Mouse (Mus musculus) MEL (cell line): Measurements from ENCODE around the gene Rsu1. TPM values are rescaled to one million over a fixed set of nuclear protein-coding genes. Genes with fewer than 3 reads are reported as not detected.

Experiments
- DNase-seq: peaks from one replicate; pipeline ENCODE4 v3.0.0; 2011; ENCODE audit warnings: low read depth, low spot score
- H3K27ac ChIP-seq: 2 replicates; pipeline ENCODE4 v1.5.1; 2012; ENCODE audit warnings: low read depth, mild to moderate bottlenecking, control low read depth, low read length, moderate library complexity; ENCODE audit not compliant: control insufficient read depth
- H3K27me3 ChIP-seq, 2 experiments: fragments of 150-350 bp in 1 of 2; sonication (generic) in 1 of 2; 2 replicates each; pipeline ENCODE4 v1.6.1; 2012; ENCODE audit warnings: low read length in 2 of 2, mild to moderate bottlenecking in 2 of 2, improper control_type of control experiment in 1 of 2, moderate library complexity in 1 of 2; ENCODE audit not compliant: insufficient read depth in 2 of 2, control insufficient read depth in 1 of 2
- H3K36me3 ChIP-seq, 2 experiments: 2 replicates each; pipeline ENCODE4 v1.6.1; 2012 to 2014; ENCODE audit warnings: low read length in 2 of 2, improper control_type of control experiment in 1 of 2, inconsistent platforms in 1 of 2, mild to moderate bottlenecking in 1 of 2; ENCODE audit not compliant: insufficient read depth in 2 of 2, control insufficient read depth in 1 of 2
- H3K4me1 ChIP-seq, 2 experiments: fragments of 150-350 bp in 1 of 2; sonication (generic) in 1 of 2; 2 replicates each; pipeline ENCODE4 v1.6.1; 2012; ENCODE audit warnings: low read length in 2 of 2, improper control_type of control experiment in 1 of 2, mild to moderate bottlenecking in 1 of 2; ENCODE audit not compliant: insufficient read depth in 2 of 2, control insufficient read depth in 1 of 2
- H3K4me3 ChIP-seq, 2 experiments: fragments of 150-350 bp in 1 of 2; sonication (generic) in 1 of 2; 2 replicates each; pipeline ENCODE4 v1.5.1; 2012; ENCODE audit warnings: low read depth in 2 of 2, low read length in 2 of 2, mild to moderate bottlenecking in 2 of 2, moderate library complexity in 2 of 2, control low read depth in 1 of 2, improper control_type of control experiment in 1 of 2; ENCODE audit not compliant: control insufficient read depth in 1 of 2, insufficient read depth in 1 of 2
- H3K79me2 ChIP-seq: 2 replicates; pipeline ENCODE4 v1.6.1; 2012; ENCODE audit warnings: mild to moderate bottlenecking, low read length, moderate library complexity; ENCODE audit not compliant: control insufficient read depth, poor library complexity, insufficient read depth
- H3K9ac ChIP-seq: 2 replicates; pipeline ENCODE4 v1.6.1; 2012; ENCODE audit warnings: low read depth, mild to moderate bottlenecking, control low read depth, low read length, moderate library complexity; ENCODE audit not compliant: control insufficient read depth, poor library complexity, severe bottlenecking
- H3K9me3 ChIP-seq: fragments of 150-350 bp; sonication (generic); replicated peaks from 2 replicates; pipeline ENCODE4 v1.6.1; 2012; ENCODE audit warnings: mild to moderate bottlenecking, low read length, improper control_type of control experiment, moderate library complexity; ENCODE audit not compliant: insufficient read depth
- BHLHE40 ChIP-seq: IDR thresholded peaks from 2 replicates; pipeline ENCODE4 v1.6.1; 2012; ENCODE audit warnings: low read depth, mild to moderate bottlenecking, inconsistent platforms, low read length, improper control_type of control experiment, borderline replicate concordance
- CHD2 ChIP-seq: IDR thresholded peaks from 2 replicates; pipeline ENCODE4 v1.6.1; 2011; ENCODE audit warnings: low read length, improper control_type of control experiment
- CTCF ChIP-seq, 3 experiments: IDR thresholded peaks in 2 of 3; conservative IDR thresholded peaks in 1 of 3; 2 replicates each; pipeline ENCODE4 v1.5.1; 2011 to 2012; ENCODE audit warnings: low read length in 3 of 3, low read depth in 2 of 3, mild to moderate bottlenecking in 2 of 3, improper control_type of control experiment in 1 of 3, inconsistent platforms in 1 of 3, mixed read lengths in 1 of 3, moderate library complexity in 1 of 3; ENCODE audit not compliant: control insufficient read depth in 1 of 3, insufficient read depth in 1 of 3, poor library complexity in 1 of 3, severe bottlenecking in 1 of 3
- E2F4 ChIP-seq: IDR thresholded peaks from 2 replicates; pipeline ENCODE4 v1.6.1; 2011; ENCODE audit warnings: low read depth, low read length, improper control_type of control experiment, borderline replicate concordance
- ETS1 ChIP-seq: IDR thresholded peaks from 2 replicates; pipeline ENCODE4 v1.6.1; 2012; ENCODE audit warnings: low read depth, mild to moderate bottlenecking, inconsistent platforms, low read length, improper control_type of control experiment, moderate library complexity
- GABPA ChIP-seq: IDR thresholded peaks from 2 replicates; pipeline ENCODE4 v1.6.1; 2012; ENCODE audit warnings: low read depth, mild to moderate bottlenecking, inconsistent platforms, low read length, improper control_type of control experiment, moderate library complexity
- HCFC1 ChIP-seq: IDR thresholded peaks from 2 replicates; pipeline ENCODE4 v1.6.1; 2012; ENCODE audit warnings: low read depth, mild to moderate bottlenecking, inconsistent platforms, low read length, improper control_type of control experiment, moderate library complexity
- KAT2A ChIP-seq: conservative IDR thresholded peaks from 2 replicates; pipeline ENCODE4 v1.6.1; 2012; ENCODE audit warnings: low read depth, low read length, improper control_type of control experiment, inconsistent platforms
- MAFK ChIP-seq: IDR thresholded peaks from 2 replicates; pipeline ENCODE4 v1.6.1; 2011; ENCODE audit warnings: low read depth, mild to moderate bottlenecking, low read length, improper control_type of control experiment, borderline replicate concordance
- MAX ChIP-seq: IDR thresholded peaks from 2 replicates; pipeline ENCODE4 v1.6.1; 2011; ENCODE audit warnings: low read length, improper control_type of control experiment
- MAZ ChIP-seq: IDR thresholded peaks from 2 replicates; pipeline ENCODE4 v1.6.1; 2012; ENCODE audit warnings: low read depth, mild to moderate bottlenecking, inconsistent platforms, low read length, improper control_type of control experiment
- MYB ChIP-seq: IDR thresholded peaks from 2 replicates; pipeline ENCODE4 v1.6.1; 2011; ENCODE audit warnings: mild to moderate bottlenecking, low read depth, low read length, improper control_type of control experiment
- MYC ChIP-seq: IDR thresholded peaks from 2 replicates; pipeline ENCODE4 v1.6.1; 2011; ENCODE audit warnings: low read depth, mild to moderate bottlenecking, low read length, improper control_type of control experiment, moderate library complexity
- POLR2A ChIP-seq, 2 experiments: IDR thresholded peaks; 2 replicates each; pipeline ENCODE4 v1.6.1; 2011 to 2012; ENCODE audit warnings: low read length in 2 of 2, mild to moderate bottlenecking in 2 of 2, control low read depth in 1 of 2, improper control_type of control experiment in 1 of 2, low read depth in 1 of 2, moderate library complexity in 1 of 2; ENCODE audit not compliant: control insufficient read depth in 1 of 2, insufficient read depth in 1 of 2, poor library complexity in 1 of 2
- POLR2AphosphoS2 ChIP-seq: IDR thresholded peaks from 2 replicates; pipeline ENCODE4 v1.6.1; 2011; ENCODE audit warnings: low read length, improper control_type of control experiment
- RAD21 ChIP-seq: IDR thresholded peaks from 2 replicates; pipeline ENCODE4 v1.6.1; 2011; ENCODE audit warnings: mild to moderate bottlenecking, low read depth, low read length, improper control_type of control experiment
- RCOR1 ChIP-seq: IDR thresholded peaks from 2 replicates; pipeline ENCODE4 v1.6.1; 2012; ENCODE audit warnings: low read depth, mild to moderate bottlenecking, inconsistent platforms, low read length, improper control_type of control experiment
- SIN3A ChIP-seq: IDR thresholded peaks from 2 replicates; pipeline ENCODE4 v1.6.1; 2012; ENCODE audit warnings: low read length, improper control_type of control experiment, inconsistent platforms
- SMC3 ChIP-seq: IDR thresholded peaks from 2 replicates; pipeline ENCODE4 v1.6.1; 2011; ENCODE audit warnings: low read depth, low read length, improper control_type of control experiment
- TAL1 ChIP-seq: IDR thresholded peaks from 2 replicates; pipeline ENCODE4 v1.6.1; 2012; ENCODE audit warnings: mild to moderate bottlenecking, inconsistent platforms, low read length, moderate library complexity, mixed read lengths
- TBP ChIP-seq: IDR thresholded peaks from 2 replicates; pipeline ENCODE4 v1.8.0; 2011; ENCODE audit warnings: low read depth, low read length, improper control_type of control experiment
- TCF12 ChIP-seq: IDR thresholded peaks from 2 replicates; pipeline ENCODE4 v1.6.1; 2014; ENCODE audit warnings: low read depth, mild to moderate bottlenecking, inconsistent platforms, low read length, improper control_type of control experiment, moderate library complexity
- UBTF ChIP-seq: IDR thresholded peaks from 2 replicates; pipeline ENCODE4 v1.6.1; 2012; ENCODE audit warnings: low read depth, mild to moderate bottlenecking, inconsistent platforms, low read length, improper control_type of control experiment, moderate library complexity, borderline replicate concordance; ENCODE audit not compliant: insufficient read depth
- USF1 ChIP-seq: IDR thresholded peaks from 2 replicates; pipeline ENCODE4 v1.6.1; 2014; ENCODE audit warnings: low read depth, mild to moderate bottlenecking, inconsistent platforms, low read length, improper control_type of control experiment, moderate library complexity
- USF2 ChIP-seq, 2 experiments: IDR thresholded peaks; 2 replicates each; pipeline ENCODE4 v1.6.1; 2011 to 2012; ENCODE audit warnings: improper control_type of control experiment in 2 of 2, low read length in 2 of 2, borderline replicate concordance in 1 of 2, inconsistent platforms in 1 of 2, low read depth in 1 of 2, mild to moderate bottlenecking in 1 of 2; ENCODE audit not compliant: insufficient read depth in 1 of 2
- ZC3H11A ChIP-seq: IDR thresholded peaks from 2 replicates; pipeline ENCODE4 v1.6.1; 2012; ENCODE audit warnings: low read depth, mild to moderate bottlenecking, inconsistent platforms, low read length, improper control_type of control experiment
- ZNF384 ChIP-seq: IDR thresholded peaks from 2 replicates; pipeline ENCODE4 v1.6.1; 2012; ENCODE audit warnings: low read depth, mild to moderate bottlenecking, inconsistent platforms, low read length, improper control_type of control experiment
- polyA plus RNA-seq, 2 experiments: library from polyadenylated mRNA; stranded (reverse) in 1 of 2; unstranded in 1 of 2; fragments of >175 nt in 1 of 2; fragments of >200 nt in 1 of 2; gene quantifications; 2 replicates each; pipeline versions ENCODE4 v1.2.1 to v1.2.4; 2012; ENCODE audit warnings: low replicate concordance in 2 of 2, low read depth in 1 of 2; ENCODE audit not compliant: insufficient read length in 2 of 2, insufficient read depth in 1 of 2, missing spikeins in 1 of 2
- total RNA-seq: library from RNA; depleted of rRNA; stranded (reverse); fragments of 300-350 nt; gene quantifications from 2 replicates; pipeline ENCODE4 v1.2.3, GENCODE M21; 2012

The Rsu1 gene
- total and polyA plus RNA-seq, 3 experiments: 58.1 to 81.9 TPM; not detected in 1

DNA sequence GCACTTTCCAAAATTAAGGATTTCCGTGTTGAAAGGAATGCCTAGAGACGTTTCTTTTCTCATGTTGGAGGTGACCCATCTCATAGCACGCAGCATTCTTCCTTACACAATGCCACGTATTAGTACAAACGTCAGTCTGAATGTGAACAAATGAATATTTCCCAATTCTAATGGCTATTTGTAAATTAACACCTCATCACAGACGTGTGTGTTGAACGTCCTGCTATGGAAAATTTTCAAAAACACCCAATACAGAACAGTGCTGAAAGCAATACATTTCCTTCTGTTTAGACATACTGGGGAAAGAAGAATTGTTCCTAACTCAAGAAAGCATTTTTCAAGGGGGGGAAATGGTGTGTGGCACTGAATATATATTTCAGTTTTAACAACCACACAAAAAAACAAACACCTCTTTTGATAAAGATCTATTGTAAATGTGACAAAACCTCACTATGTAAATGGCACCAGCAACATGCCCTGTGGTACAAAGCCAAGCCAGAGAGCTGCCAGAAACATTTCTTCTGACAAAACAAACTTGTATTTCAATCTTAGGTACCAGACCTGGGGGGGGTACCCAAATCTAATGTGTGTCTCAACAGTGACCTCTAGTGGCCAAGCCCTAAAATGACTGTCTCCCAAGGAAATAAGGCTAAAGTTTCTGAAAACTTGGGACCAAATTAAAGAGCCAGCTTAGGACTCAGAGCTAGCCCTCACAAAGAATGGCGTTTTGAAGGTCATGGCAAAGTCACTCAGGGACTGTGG is 33.9 kb downstream of the Rsu1 start:
- Histone ChIP-seq H3K9me3 (no peaks in the 10 kb centered on the region), H3K79me2 (no peaks in the 10 kb centered on the region), H3K27me3 (no peaks in the 10 kb centered on the region), H3K4me3 (no peak overlapping the region), H3K27ac (no peak overlapping the region), H3K36me3 (no peaks in the 10 kb centered on the region), H3K4me1 (no peaks in the 10 kb centered on the region), H3K9ac (no peak overlapping the region)
- peak; percentile 71 for DNase-seq
- TF ChIP-seq TCF12 (no peak), UBTF (no peak), CTCF (IDR thresholded peaks at IDR 0.05 in 2 of 3, conservative IDR thresholded peaks at IDR 0.05 in 1 of 3; ENCODE audit: control insufficient read depth in 1 of 3, insufficient read depth in 1 of 3, low read depth in 2 of 3, low read length in 3 of 3, poor library complexity in 1 of 3, severe bottlenecking in 1 of 3) (peak; percentile 56 to 81 (median 78)), ZC3H11A (peak; percentile 64), SMC3 (peak; percentile 80), E2F4 (no peak), RAD21 (peak; percentile 88)

DNA sequence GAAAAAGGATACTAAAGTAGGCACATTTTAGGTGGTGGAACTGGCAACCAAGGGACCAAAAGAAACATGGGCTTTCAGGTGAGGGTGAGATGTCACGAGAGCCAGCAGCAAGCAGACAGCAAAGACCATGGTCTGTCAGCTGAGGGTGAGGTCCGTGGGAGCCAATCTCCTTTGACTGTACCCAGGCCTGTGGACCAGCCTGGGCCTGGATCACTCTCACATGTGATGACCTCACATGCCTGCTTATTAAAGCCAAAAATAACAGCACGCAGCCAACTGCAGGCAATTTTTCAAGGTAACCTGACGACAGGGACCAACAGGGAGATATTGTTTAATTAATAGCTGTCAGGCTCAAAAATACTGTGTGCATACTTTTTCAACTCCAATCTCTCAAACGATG is 35.5 kb downstream of the Rsu1 start:
- H3K4me3 ChIP-seq: no peak overlapping the region
- no peaks in the 10 kb centered on the region for H3K79me2 ChIP-seq
- no peaks in the 10 kb centered on the region for H3K36me3 ChIP-seq
- no peak for DNase-seq
- H3K27me3 ChIP-seq: no peaks in the 10 kb centered on the region
- H3K9me3 ChIP-seq: no peaks in the 10 kb centered on the region
- no peak overlapping the region for H3K9ac ChIP-seq
- no peaks in the 10 kb centered on the region for H3K4me1 ChIP-seq
- TF ChIP-seq POLR2AphosphoS2 (no peak), POLR2A (IDR thresholded peaks at IDR 0.05; ENCODE audit: control insufficient read depth in 1 of 2, insufficient read depth in 1 of 2, low read depth in 1 of 2, low read length in 2 of 2, poor library complexity in 1 of 2) (no peak), TBP (no peak), MAFK (no peak), USF2 (IDR thresholded peaks at IDR 0.05; ENCODE audit: borderline replicate concordance in 1 of 2, insufficient read depth in 1 of 2, low read depth in 1 of 2, low read length in 2 of 2) (no peak), E2F4 (no peak), RAD21 (no peak)
- H3K27ac ChIP-seq: no peak overlapping the region

GRCm38 (mm10) chr2:13234796-13235195 is 36.4 kb downstream of the Rsu1 start:
- Histone ChIP-seq H3K27ac (no peak overlapping the region), H3K4me1 (no peaks in the 10 kb centered on the region), H3K9me3 (no peaks in the 10 kb centered on the region), H3K79me2 (no peaks in the 10 kb centered on the region), H3K36me3 (no peaks in the 10 kb centered on the region), H3K4me3 (no peak overlapping the region), H3K9ac (no peak overlapping the region), H3K27me3 (no peaks in the 10 kb centered on the region)
- no peak for DNase-seq
- TF ChIP-seq USF1 (no peak), CHD2 (no peak), MAZ (no peak), HCFC1 (no peak), SIN3A (no peak), BHLHE40 (no peak), MYB (no peak), TAL1 (no peak), USF2 (IDR thresholded peaks at IDR 0.05; ENCODE audit: borderline replicate concordance in 1 of 2, insufficient read depth in 1 of 2, low read depth in 1 of 2, low read length in 2 of 2) (no peak), RCOR1 (no peak), MAX (no peak), RAD21 (no peak), ZNF384 (no peak), KAT2A (no peak), GABPA (no peak), MYC (no peak), ETS1 (no peak)
